Mouse (Mus musculus) bone marrow macrophage, adult 2 months (primary cell): ENCODE measurements around the gene Trmt10c.

Source experiments
- CTCF ChIP-seq: IDR thresholded peaks from 2 replicates; pipeline ENCODE4 v1.5.1; 2012; ENCODE audit warnings: low read depth, mild to moderate bottlenecking, low read length, moderate library complexity
- POLR2A ChIP-seq: IDR thresholded peaks from 2 replicates; pipeline ENCODE4 v1.6.1; 2012; ENCODE audit warnings: mild to moderate bottlenecking, low read depth, low read length, borderline replicate concordance

DNA sequence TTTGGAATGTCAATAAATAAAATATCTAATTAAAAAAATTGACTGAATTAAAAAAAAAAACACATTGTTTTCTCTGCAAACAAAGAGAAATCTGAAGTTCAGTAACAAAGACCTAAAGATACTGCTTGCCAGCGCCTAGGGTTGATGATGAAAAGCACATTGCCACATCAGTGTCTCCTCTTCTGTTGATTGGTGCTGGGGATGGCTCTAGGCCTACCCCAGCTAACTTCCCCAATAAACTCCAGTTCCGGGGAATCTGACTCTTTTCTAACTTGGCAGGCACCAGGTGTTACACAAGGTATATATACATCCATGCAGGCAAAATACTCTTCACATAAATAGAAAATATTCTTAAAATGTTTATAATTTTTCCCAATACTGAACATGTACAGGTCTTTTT lies 43.4 kb downstream of the Trmt10c start:
- no peak for TF ChIP-seq POLR2A
- no peak for TF ChIP-seq CTCF
